Mouse (Mus musculus): ENCODE results near the gene Dap.
A peak's percentile ranks its signal among the peaks of the same experiment; 100 is the strongest.

Gene Dap

GRCm38 (mm10) chr15:31264827-31265226, 40.7 kb downstream of the Dap start:
- DNase-seq (ENCODE audit: inconsistent ontology term): peak; percentile 63

- DNase-seq (ENCODE audit: inconsistent ontology term): no peak
These were observed 41.3 kb downstream of the Dap start for GRCm38 (mm10) chr15:31265404-31265803.

GRCm38 (mm10) chr15:31265845-31266244, 41.7 kb downstream of the Dap start:
- DNase-seq (ENCODE audit: inconsistent ontology term): no peak

- DNase-seq (ENCODE audit: inconsistent ontology term): peak; percentile 58
These were observed 44.0 kb downstream of the Dap start for GRCm38 (mm10) chr15:31268148-31268547.

GRCm38 (mm10) chr15:31269558-31269957, 45.4 kb downstream of the Dap start:
- no peak for DNase-seq (ENCODE audit: inconsistent ontology term)

- DNase-seq (ENCODE audit: inconsistent ontology term): no peak
These were observed 48.6 kb downstream of the Dap start for GRCm38 (mm10) chr15:31272695-31273094.

- DNase-seq (ENCODE audit: inconsistent ontology term): no peak
These were observed 49.4 kb downstream of the Dap start for GRCm38 (mm10) chr15:31273509-31273908.

- peak; percentile 16 for DNase-seq (ENCODE audit: inconsistent ontology term)
These were observed 54.0 kb downstream of the Dap start for GRCm38 (mm10) chr15:31278090-31278489.

GRCm38 (mm10) chr15:31279120-31279519, 55.0 kb downstream of the Dap start:
- DNase-seq (ENCODE audit: inconsistent ontology term): no peak

- DNase-seq (ENCODE audit: inconsistent ontology term): no peak
These were observed 55.5 kb downstream of the Dap start for GRCm38 (mm10) chr15:31279577-31280004.

- no peak for DNase-seq (ENCODE audit: inconsistent ontology term)
These were observed 55.9 kb downstream of the Dap start for GRCm38 (mm10) chr15:31280059-31280458.

GRCm38 (mm10) chr15:31280683-31281082, 56.6 kb downstream of the Dap start:
- DNase-seq (ENCODE audit: inconsistent ontology term): no peak

GRCm38 (mm10) chr15:31281830-31282229, 57.7 kb downstream of the Dap start:
- DNase-seq (ENCODE audit: inconsistent ontology term): no peak

- DNase-seq (ENCODE audit: inconsistent ontology term): no peak
These were observed 58.2 kb downstream of the Dap start for GRCm38 (mm10) chr15:31282353-31282752.

- no peak for DNase-seq (ENCODE audit: inconsistent ontology term)
These were observed 60.0 kb downstream of the Dap start for GRCm38 (mm10) chr15:31284142-31284541.

- peak; percentile 14 for DNase-seq (ENCODE audit: inconsistent ontology term)
These were observed 61.0 kb downstream of the Dap start for GRCm38 (mm10) chr15:31284922-31285631.

GRCm38 (mm10) chr15:31285695-31286094, 61.6 kb downstream of the Dap start:
- DNase-seq (ENCODE audit: inconsistent ontology term): no peak

- no peak for DNase-seq (ENCODE audit: inconsistent ontology term)
These were observed 68.5 kb downstream of the Dap start for GRCm38 (mm10) chr15:31292627-31293026.

GRCm38 (mm10) chr15:31294311-31294710, 70.2 kb downstream of the Dap start:
- no peak for DNase-seq (ENCODE audit: inconsistent ontology term)

- DNase-seq (ENCODE audit: inconsistent ontology term): peak; percentile 19
These were observed 73.0 kb downstream of the Dap start for GRCm38 (mm10) chr15:31296882-31297776.

GRCm38 (mm10) chr15:31297777-31298137, 73.6 kb downstream of the Dap start:
- DNase-seq (ENCODE audit: inconsistent ontology term): peak; percentile 5

GRCm38 (mm10) chr15:31299258-31299917, 75.3 kb downstream of the Dap start:
- DNase-seq (ENCODE audit: inconsistent ontology term): no peak

Data from Muller cell, postnatal 12 days (primary cell).